Mouse (Mus musculus): ENCODE results near the gene Ccr1.
A peak's percentile ranks its signal among the peaks of the same experiment; 100 is the strongest.

The Ccr1 gene

DNA sequence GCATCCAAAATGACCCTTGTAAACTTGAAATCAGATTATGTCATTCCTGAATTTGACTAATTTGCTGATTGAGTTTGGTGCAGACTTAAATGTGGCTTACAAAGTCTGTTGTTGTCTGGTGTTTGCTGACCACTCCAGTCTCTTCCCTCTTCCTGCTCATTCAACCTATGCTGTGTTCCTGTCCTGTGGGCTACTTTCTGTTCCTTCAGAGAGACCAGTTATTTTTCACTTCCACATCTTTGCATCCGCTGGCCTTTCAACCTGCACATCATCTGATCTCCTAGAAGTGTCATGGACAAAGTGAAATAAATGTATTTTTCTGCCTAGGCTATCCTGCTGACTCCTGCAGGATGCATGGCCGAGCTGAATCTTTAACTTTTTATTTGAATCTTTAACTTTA, 14.9 kb downstream of the Ccr1 start:
- DNase-seq: no peak

DNA sequence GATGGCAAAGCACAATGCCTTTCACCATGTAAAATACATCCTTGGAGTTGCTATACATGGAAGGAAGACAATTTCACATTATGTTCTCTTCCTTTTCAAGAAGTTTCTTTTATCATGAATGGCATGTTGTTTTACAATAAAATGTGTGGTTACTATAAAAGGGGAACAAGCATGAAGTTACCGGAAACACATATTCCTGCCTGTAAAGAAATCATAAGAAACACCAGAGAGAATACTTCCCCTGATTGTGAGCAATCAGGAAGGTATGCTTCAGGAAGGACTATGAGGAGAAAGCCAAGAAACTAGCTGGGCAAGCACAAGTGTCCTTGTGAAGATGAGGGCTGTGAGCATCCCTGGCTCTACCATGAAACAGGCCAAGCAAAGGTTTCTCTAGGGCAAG, 17.3 kb downstream of the Ccr1 start:
- no peak for DNase-seq

DNA sequence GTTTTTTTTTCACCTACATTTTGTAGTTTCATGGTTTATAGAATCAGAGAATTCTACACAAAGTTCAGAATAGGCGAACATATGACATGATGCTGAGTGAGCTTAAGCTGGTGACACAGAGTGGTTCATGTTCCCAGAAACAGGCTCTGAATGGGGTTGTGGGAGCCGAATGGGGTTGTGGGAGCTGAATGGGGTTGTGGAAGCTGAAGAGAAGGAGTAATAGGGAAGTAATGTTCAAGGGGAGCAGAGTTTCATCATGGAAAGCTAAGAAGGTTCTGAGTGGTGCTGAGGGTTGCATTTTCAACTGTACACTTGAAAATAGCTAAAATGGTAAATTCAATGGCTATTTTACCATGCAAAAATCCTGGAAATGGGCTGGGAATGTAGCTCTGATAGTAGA, 19.1 kb downstream of the Ccr1 start:
- DNase-seq: no peak

DNA sequence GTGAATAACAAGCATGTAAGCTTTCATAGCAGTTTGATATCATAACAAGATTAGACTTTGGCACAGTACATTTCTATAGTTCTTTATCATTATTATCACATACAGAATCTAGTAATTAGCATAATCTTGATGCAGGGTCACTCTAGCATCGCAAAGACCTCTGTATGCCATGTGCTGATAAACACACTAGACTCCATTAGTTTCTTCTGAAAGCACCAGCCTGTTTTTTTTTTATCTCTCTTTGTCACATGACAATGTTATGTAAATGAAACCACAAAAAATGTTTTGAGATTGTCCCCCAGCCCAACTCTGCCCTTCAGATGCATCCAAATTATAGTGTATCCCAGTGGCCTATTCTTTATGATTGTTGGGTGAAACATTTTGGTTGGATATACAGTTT, 20.7 kb downstream of the Ccr1 start:
- DNase-seq: no peak

DNA sequence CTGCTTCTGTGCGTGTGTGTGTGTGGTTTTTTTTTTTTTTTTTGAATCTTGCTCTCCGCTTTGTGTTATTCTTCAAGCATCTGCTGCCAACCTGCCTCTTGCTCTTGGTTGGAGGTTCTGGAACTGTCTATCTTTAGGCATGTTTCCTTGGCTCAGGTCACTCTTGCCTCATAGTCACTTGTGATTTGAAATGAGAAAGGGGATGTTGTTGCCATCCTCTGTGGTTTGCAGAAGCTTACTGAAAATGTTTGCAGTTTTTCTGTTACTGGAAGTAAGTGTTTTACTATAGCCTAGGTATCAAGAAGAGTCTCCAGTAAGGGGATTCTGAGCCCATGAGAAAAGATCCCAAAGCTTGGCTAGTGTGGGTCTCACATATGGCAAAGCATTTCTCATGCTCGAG, 26.5 kb downstream of the Ccr1 start:
- DNase-seq: no peak

DNA sequence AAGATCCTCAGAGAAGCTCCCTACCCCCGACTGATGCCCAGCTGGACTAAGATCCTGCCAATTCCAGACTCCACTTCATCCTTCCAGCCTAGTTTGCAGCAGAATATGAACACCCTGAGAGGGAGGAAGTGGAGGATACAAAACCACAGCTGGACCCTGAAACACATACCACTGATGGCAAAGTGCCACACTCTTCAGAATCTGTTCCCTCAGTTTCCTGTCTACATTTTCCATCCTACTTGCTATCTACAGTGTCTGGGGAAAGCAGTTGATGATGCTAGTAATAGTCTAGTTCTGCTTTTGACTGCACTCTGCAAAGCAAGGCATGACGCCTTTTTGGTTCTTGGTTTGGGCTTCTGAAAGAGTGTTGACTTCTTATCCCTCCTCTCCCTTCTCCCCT, 27.2 kb downstream of the Ccr1 start:
- no peak for DNase-seq

DNA sequence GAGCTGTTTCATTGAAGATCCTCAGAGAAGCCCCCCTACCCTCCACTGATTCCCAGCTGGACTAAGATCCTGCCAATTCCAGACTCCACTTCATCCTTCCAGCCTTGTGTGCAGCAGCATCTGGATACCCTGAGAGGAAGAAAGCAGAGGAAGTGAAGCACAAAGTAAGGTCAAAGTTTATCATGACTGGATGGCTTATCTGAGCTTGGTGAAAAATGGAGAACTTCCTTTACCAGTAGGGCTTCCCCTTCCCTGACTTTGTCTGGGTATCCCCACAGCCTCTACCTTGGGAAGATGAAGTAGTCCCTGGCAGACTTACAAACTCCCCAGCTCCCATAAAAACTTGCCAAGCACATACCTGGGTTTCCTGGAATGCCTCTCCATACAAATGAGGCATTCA, 27.9 kb downstream of the Ccr1 start:
- no peak for DNase-seq

DNA sequence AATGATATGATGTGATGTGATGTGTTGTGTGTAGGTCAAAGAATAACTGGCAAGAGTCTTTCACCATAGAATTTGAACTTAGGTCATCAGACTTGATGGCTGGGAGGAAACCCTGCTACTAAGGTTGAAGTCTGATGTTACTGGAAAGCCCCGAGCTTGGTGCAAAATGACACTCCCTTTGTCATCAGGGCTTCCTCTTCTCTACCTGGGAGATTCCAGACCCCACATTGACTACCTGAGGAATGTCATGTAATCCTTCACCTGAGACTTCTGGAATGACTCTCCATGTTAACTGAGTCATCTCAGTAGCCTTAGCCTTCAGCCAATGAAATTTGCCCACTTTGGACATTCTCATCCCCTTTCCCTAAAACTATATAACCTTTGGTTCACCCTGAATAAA, 28.3 kb downstream of the Ccr1 start:
- no peak for DNase-seq

DNA sequence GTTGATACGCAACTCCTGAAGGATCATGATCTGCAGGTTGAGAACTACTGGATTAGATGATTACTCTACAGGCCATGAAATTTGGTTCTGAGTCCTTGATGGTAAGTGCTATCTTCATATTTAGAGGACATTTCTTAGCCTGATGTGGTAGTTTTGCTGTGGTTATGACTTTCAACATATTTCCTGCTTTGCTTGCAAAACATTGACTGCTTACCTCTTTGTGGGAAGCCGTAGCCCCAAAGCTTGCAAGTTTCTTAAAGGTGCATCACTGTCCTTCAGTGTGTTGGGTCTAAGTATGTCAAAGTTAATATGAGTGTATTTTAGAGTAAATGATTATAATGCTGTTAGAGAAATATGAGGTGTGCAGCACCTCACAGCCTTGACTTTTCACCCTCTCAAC, 30.5 kb downstream of the Ccr1 start:
- DNase-seq: no peak

DNA sequence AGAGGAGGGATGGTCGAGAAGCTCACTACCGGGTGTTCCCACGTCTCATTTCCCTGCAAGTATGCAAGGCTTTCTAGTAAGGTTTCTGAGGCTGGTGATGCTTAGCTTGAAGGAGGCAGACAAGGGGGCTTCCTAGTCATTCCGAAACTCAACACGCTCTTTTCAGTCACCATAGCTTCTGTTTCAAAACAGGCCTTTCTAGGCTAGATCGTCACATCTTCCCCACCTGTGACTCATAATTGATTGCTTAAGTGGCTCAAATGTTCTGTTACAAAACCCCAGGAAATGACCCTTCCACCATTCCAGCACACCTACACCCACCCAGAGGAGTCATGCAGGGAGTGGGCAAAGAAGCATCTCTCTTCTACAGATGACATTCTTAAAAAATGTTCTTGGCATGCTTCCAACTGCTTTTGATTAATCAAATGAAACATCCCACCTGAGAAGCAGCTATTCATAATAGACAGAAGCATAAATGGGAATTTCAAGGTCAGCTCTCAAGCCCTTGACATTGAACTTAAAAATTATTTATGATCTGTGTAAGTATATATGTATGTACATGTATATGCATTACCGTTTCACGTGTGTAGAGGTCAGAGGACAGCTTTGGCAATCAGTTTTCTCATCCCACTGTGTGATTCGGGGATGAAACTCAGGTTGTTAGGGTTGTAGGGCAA, 31.8 kb downstream of the Ccr1 start:
- no peak for DNase-seq

DNA sequence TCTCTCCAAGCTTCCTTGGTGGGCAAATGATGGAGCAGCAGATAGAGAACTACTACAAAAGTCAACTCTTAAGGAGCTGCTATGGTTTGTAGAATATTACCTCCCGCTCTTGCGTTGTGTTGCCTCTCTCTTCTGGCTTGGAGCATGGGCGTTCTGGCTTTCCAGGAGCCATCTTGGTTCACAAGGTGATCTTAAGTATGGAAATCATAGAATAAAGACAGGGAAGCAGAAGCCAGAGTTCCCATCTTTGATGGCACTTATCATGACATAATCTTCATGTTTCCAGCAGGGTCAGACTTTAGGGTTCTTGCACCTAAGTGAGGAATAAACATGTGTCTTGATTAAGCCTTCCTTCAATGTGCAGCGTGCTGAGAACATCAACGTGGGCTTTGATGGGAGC, 32.7 kb downstream of the Ccr1 start:
- no peak for DNase-seq

DNA sequence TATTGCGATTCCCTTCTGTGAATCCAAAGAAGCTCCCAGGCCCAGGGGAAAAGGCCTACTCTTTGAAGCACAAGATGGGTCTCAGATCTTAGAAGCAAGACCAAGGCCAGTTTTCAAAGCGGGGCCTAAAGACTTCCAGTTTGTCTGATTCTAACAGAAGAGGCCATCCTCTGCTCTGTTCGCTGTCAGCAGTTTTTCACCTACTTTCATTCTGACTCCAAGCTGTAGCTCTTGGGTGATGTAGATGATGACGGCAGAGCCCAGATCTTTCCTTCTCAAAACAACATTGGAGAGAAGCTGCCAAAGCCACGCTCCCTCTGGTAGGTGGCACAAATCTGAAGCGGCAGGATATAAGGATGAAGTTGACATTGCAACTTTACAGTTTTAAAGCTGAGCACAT, 33.1 kb downstream of the Ccr1 start:
- no peak for DNase-seq

DNA sequence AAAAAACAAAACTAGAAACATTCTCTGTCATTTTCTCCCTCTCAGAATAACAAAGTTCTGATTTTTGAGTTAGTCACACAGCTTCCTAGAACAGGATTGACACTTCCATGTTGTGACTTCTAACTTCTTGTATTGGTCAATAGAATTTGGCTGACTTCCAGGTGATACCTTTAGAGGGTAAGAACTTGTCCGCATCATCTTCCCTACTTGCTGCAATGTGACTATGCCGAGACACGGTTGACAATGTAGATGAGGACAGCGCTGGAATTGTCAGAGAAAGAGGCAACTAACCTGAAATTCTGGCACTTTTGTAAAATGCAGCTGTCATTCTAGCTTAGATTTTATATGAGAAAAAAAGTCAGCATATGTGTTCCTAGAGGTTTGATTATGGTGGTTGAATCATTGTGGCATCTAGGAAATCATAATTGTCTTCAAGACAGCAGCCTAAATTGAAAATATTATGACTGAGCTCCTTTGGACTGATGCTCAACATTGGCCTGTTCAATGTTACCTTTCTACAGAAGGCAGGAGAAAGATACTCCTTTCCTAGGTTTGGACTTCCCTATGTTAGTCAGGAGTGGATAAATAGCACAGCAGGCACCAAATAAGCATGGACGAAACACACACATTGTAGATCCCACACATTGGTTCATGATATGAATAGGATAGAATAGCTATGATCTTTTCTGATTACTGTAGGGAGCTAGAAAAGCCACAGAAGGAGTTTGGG, 34.6 kb downstream of the Ccr1 start:
- no peak for DNase-seq

DNA sequence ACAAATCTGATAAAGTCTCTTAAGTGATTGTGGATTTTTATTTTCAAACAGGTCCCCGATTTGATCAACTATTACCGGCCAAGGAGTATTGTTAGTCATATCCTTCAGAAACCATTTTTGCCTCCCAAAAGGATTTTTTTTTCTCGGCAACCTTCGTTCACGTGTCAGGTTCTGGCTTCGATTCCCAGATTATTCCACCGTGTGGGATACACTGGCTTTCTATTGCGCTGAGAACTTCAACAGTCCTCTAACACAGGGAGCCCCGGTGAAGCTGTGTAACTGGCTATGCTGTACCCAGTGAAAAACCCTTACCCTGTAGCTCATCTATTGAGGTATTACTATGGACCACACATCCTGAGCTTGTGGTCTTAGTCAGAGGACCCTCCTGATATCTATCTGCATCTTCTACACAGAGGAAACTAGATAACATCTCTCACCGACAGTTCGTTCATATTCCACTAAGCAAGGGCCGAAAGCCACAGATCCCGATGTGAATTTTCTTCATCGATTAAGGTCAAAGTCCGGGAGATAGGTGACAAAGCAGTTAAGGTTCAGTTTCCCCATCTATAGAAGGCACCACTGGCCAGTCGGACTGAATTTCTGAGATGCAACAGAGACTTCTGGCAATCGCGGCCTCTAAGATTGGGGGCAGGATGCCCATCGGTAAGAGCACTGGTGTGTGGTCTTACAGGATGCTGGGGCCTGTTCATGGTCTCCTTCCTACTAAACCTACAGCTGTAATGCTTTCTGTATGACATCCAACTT, 35.4 kb downstream of the Ccr1 start:
- no peak for DNase-seq

DNA sequence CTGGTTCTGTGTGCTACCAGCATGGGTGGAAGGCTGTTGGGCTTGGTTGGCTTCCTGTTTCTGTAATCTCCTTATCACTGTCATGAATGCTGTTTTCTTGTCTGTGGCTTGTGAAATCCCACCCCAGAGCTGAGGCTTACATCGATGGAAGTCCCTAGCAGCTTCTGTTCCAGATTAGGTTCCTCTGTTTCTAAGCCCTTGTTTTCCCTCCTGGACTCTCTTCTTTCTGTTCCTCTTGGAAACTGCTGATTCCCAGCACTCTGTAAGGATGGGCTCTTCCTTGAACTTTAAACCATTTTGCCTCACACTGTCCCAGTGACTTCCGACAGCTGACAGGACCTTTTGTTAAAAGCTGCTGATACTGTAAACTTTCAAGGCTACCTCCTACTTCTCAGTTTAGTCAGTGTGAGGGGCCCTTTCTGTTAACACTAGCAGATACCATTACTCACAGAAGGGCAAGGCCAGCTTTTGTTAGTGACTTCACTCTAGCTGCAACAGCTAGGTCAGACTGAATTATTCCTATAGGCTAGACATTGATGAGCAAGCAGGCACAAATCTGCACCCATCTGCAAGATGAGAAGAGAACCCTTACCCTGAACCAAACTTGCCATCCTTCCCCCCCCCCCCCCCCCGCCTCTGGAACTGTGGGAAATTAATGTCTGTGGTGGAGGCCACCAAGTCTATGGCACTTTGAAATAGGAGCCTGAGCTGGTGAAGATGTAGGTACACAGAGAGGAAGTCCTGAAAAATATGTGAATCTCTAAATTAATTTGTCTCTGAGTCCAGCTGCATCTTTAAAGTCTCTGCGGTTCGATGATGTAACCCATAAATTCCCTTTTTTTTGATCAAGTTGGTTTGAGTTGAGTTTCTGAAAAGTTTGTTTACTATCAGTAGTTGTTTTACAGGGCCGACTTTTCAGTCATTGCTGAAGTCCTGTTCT, 36.5 kb downstream of the Ccr1 start:
- peak; percentile 15 to 32 for DNase-seq

DNA sequence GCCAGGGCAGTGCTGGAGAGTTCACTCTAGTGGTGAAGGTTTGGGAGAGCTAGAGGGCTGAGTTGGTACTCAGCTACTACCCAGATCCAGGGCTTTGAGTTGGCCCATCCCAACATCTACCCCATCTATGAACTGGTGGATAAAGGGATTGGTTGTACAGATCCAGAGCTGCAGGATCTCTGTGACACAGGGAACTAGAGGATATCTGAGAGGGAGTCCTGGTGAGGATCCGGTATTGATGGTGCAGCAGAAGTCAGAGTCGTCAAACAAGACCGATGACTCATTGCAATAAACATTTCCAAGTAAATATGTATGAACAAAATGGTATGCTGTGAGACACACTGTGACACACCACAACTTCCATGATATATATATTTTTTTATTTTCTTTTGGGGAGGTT, 37.6 kb downstream of the Ccr1 start:
- no peak for DNase-seq

DNA sequence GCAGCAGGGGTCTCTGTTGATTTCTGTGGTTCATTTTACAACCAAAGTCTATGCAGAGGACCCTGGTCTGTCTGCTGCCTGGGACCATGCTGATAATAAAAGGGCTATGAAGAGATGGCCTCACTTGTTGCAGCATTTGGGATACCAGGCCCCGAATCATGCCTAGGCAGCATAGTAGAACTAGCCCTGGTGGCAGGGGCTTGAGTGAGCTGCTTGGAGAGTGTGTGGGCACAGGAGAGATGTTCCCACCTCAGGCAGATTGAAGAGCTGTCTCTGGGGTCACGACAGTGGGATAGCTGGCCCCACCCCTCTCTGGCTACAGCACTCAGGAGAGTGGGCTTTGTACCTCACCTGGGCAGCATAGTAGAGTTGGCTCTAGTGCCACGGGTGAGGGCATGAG, 38.0 kb downstream of the Ccr1 start:
- DNase-seq: peak in 1 of 2 experiments; percentile 15

DNA sequence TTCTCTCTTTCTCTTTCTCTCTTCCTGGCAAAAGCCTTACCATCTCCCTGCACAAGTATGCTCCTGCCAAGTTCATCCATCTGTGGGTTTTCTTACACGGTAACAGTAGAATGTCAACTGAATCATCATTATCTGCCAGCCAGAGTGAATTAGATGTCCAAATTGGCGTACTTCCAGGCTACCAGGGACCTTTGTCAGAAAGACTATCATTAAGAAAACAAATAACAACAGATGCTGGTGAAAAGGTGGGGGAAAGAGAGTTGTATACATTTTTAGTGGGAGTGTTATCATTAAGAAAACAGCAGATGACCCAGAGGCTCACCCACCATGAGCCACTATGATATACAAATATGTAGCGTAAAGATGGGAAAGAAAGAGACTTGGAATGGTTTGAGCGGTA, 38.6 kb downstream of the Ccr1 start:
- DNase-seq: no peak

DNA sequence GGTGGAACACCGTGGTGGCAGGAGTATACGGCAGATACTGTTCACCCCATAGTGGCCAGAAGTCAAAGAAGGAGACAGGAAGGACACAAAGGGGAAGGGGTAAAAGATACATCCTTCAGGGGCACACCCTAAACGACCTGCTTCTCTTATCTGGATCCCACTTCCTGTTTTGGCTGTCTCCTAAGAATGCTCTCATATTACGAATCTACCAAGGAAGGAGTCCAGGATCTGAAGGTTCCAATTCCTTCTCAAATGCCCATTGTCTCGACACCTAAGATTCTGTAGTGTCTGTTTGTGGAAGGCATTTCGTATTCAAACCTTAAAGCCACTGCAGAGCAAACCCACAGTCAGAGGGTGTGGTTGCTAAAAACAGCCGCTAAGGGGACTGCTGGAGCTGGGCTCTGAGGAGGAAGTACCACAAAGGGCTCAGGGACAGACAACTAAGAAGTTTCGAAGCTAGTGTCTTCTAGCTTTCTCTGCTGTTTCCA, 39.7 kb downstream of the Ccr1 start:
- peak; percentile 65 to 76 for DNase-seq

DNA sequence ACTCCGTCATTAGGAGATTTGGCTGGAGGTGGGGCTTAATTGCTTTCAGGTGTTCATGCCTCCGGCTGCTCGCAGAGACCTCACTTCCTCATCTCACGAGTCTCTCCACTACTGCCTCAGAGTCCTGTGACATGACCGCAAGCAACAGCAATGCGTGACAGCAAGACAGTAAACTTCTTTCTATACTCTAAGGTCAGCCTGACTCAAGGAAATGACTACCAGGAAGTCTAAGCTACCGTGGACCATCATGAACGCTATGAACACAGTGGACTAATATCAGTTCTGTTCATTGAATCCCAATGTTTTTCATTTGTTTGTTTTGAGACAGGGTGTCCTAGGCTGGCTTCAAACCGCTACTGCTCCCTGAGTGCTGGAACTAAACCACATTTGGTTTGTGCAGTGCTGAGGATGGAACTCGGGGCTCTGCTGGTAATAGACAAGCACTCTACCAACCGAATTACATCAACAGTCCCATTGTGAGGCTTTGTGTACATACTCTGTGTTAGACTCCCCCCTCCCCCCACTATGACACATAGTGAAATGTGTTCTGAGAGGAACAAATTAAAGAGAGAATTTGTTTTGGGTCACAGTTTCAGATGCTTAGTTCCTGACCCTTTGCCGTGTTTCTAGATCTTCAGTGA, 40.3 kb downstream of the Ccr1 start:
- peak; percentile 54 to 66 for DNase-seq

DNA sequence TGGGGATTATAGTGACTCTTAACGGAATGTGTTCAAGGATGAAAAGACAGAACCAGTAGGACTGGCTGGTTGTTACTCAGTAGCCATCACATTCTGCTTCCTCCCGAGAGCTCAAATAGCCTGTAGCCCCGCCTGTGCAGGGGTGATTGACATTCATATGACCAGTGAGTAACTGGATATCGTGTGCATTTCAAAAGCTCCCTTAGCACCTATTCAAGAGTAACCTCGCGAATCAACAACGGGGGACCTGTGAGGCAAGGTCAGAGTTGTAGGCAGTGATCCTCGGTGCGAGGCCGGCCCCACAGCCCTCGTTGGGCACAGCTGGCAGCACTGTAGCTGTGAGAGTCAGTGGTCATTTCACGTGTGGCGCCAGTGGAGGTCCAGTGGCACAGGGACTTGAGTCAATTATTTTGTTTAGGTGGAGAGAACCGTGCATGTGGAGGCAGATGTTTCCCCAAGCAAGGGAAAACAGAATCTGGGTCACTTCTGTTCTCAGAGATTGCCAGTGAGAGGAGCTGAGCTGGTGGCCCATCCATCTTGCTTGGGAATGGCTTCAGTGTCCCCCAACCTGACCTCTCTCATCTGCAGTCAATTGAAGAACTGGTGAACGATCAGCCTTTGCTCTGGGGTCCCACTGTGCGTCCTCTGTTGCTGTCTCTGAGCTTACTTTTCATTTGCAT, 41.1 kb downstream of the Ccr1 start:
- DNase-seq: peak; percentile 18 to 30

DNA sequence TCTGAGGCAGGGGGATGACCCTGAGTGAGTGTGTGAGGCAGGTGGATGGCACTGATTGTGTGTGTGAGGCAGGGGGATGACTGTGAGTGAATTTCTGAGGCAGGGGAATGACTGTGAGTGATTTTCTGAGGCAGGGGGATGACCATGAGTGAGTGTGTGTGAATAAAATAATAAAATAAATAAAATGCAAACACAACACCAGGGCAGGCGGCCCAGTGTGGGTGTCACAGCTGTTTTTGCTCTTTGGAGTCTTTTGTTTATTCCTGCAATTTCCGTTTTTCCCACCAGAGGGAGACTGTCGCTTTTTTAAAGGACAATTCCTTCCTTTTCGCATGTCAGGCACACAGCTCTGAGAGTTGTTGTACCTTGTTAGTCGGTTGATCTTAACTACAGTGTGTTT, 42.5 kb downstream of the Ccr1 start:
- DNase-seq: peak; percentile 37

All from thymus, postnatal 36 days (tissue).